Mouse (Mus musculus) forebrain, embryonic 15.5 days (tissue): ENCODE results near the gene Smyd2. TPM values are rescaled to one million over a fixed set of nuclear protein-coding genes. Genes with fewer than 3 reads are reported as not detected.

Experiments used
- ATAC-seq: fragments of 200-750 bp; cut with Nextera tagmentation; replicated peaks from 2 replicates; pipeline ENCODE4 v1.8.0; 2017; ENCODE audit warnings: mild to moderate bottlenecking, moderate TSS enrichment, moderate library complexity
- H3K27ac ChIP-seq: fragments of 300-500 bp; sonication (generic); replicated peaks from 2 replicates; pipeline ENCODE4 v1.5.1; 2015; ENCODE audit warnings: mild to moderate bottlenecking, inconsistent platforms
- H3K27me3 ChIP-seq: fragments of 300-500 bp; sonication (generic); 2 replicates; pipeline ENCODE4 v1.6.1; 2015; ENCODE audit warnings: inconsistent platforms
- H3K36me3 ChIP-seq: fragments of 300-500 bp; sonication (generic); 2 replicates; pipeline ENCODE4 v1.6.1; 2015; ENCODE audit warnings: mild to moderate bottlenecking, inconsistent platforms
- H3K4me1 ChIP-seq: fragments of 300-500 bp; sonication (generic); 2 replicates; pipeline ENCODE4 v1.6.1; 2015; ENCODE audit warnings: inconsistent platforms
- H3K4me2 ChIP-seq: fragments of 300-500 bp; sonication (generic); replicated peaks from 2 replicates; pipeline ENCODE4 v1.6.1; 2015; ENCODE audit warnings: mild to moderate bottlenecking, inconsistent platforms
- H3K4me3 ChIP-seq: fragments of 300-500 bp; sonication (generic); 2 replicates; pipeline ENCODE4 v1.5.1; 2015; ENCODE audit warnings: mild to moderate bottlenecking, inconsistent platforms
- H3K9ac ChIP-seq: fragments of 300-500 bp; sonication (generic); replicated peaks from 2 replicates; pipeline ENCODE4 v1.6.1; 2015; ENCODE audit warnings: mild to moderate bottlenecking, inconsistent platforms
- H3K9me3 ChIP-seq: fragments of 300-500 bp; sonication (generic); 2 replicates; pipeline ENCODE4 v1.6.1; 2016; ENCODE audit warnings: inconsistent platforms
- WGBS: fragments of 180-500 bp; shearing (Covaris S2); methylation state at CpG from one replicate; pipeline ENCODE4 v1.1.7; 2015; ENCODE audit warnings: mixed read lengths; 5-methylcytosine and 5-hydroxymethylcytosine counted together
- polyA plus RNA-seq: library from polyadenylated mRNA; unstranded; fragments of >200 nt; fragmentation: Nextera tagmentation; extraction: Ambion mirVana; gene quantifications from 2 replicates; pipeline ENCODE4 v1.2.1, GENCODE M21; 2015

Gene Smyd2
- polyA plus RNA-seq, 1 experiment from 2014 or later, result 65.8 TPM

- H3K36me3 ChIP-seq, result no peaks in the 10 kb centered on the region
- H3K4me1 ChIP-seq, result no peaks in the 10 kb centered on the region
- 0 out of 2 replicates have a peak, but pooled peaks have one; percentile 5 for ATAC-seq
- H3K4me3 ChIP-seq, result no peak overlapping the region
- H3K27me3 ChIP-seq, result no peaks in the 10 kb centered on the region
- H3K27ac ChIP-seq, result no peak overlapping the region
- H3K9ac ChIP-seq, result no peak overlapping the region
- H3K4me2 ChIP-seq, result no peak overlapping the region
- WGBS, result 40% methylated on average over 18 of the region's 18 CpGs
- no peaks in the 10 kb centered on the region for H3K9me3 ChIP-seq
Measured at GRCm38 (mm10) chr1:189883531-189884170, 38.5 kb downstream of the Smyd2 start.

- Histone ChIP-seq H3K9me3 (no peaks in the 10 kb centered on the region), H3K27ac (no peak overlapping the region), H3K27me3 (no peaks in the 10 kb centered on the region), H3K4me3 (no peak overlapping the region), H3K4me2 (no peak overlapping the region), H3K9ac (no peak overlapping the region), H3K36me3 (no peaks in the 10 kb centered on the region), H3K4me1 (no peaks in the 10 kb centered on the region)
- ATAC-seq, result no peak
- WGBS, result 55% methylated on average over 7 of the region's 7 CpGs
Measured at GRCm38 (mm10) chr1:189882886-189883285, 39.3 kb downstream of the Smyd2 start.

- H3K27me3 ChIP-seq, result no peaks in the 10 kb centered on the region
- H3K4me2 ChIP-seq, result no peak overlapping the region
- no peak overlapping the region for H3K4me3 ChIP-seq
- H3K4me1 ChIP-seq, result no peaks in the 10 kb centered on the region
- no peak overlapping the region for H3K27ac ChIP-seq
- WGBS, result 75% methylated on average over 14 of the region's 14 CpGs
- no peaks in the 10 kb centered on the region for H3K9me3 ChIP-seq
- H3K9ac ChIP-seq, result no peak overlapping the region
- no peaks in the 10 kb centered on the region for H3K36me3 ChIP-seq
- no peak for ATAC-seq
Measured at GRCm38 (mm10) chr1:189880745-189881144, 41.4 kb downstream of the Smyd2 start.

- H3K27me3 ChIP-seq, result no peaks in the 10 kb centered on the region
- 77% methylated on average over 8 of the region's 8 CpGs for WGBS
- no peak overlapping the region for H3K4me2 ChIP-seq
- H3K36me3 ChIP-seq, result no peaks in the 10 kb centered on the region
- no peaks in the 10 kb centered on the region for H3K9me3 ChIP-seq
- no peak overlapping the region for H3K4me3 ChIP-seq
- H3K4me1 ChIP-seq, result no peaks in the 10 kb centered on the region
- H3K27ac ChIP-seq, result no peak overlapping the region
- no peak overlapping the region for H3K9ac ChIP-seq
- ATAC-seq, result no peak
Measured at GRCm38 (mm10) chr1:189879965-189880364, 42.2 kb downstream of the Smyd2 start.

- H3K27me3 ChIP-seq, result no peaks in the 10 kb centered on the region
- H3K4me1 ChIP-seq, result no peaks in the 10 kb centered on the region
- no peak overlapping the region for H3K9ac ChIP-seq
- H3K4me2 ChIP-seq, result no peak overlapping the region
- H3K27ac ChIP-seq, result no peak overlapping the region
- ATAC-seq, result peak; percentile 44; the same call in 1 of the 2 replicates
- 54% methylated on average over 2 of the region's 2 CpGs for WGBS
- no peaks in the 10 kb centered on the region for H3K9me3 ChIP-seq
- H3K4me3 ChIP-seq, result no peak overlapping the region
- H3K36me3 ChIP-seq, result no peaks in the 10 kb centered on the region
Measured at GRCm38 (mm10) chr1:189879212-189879611, 43.0 kb downstream of the Smyd2 start.

- Histone ChIP-seq H3K27ac (no peak overlapping the region), H3K36me3 (no peaks in the 10 kb centered on the region), H3K4me2 (no peak overlapping the region), H3K4me3 (no peak overlapping the region), H3K4me1 (no peaks in the 10 kb centered on the region), H3K9me3 (no peaks in the 10 kb centered on the region), H3K27me3 (no peaks in the 10 kb centered on the region), H3K9ac (no peak overlapping the region)
- WGBS, result 77% methylated on average over 8 of the region's 8 CpGs
- ATAC-seq, result no peak
Measured at GRCm38 (mm10) chr1:189876162-189876561, 46.0 kb downstream of the Smyd2 start.

- Histone ChIP-seq H3K9ac (no peak overlapping the region), H3K9me3 (no peaks in the 10 kb centered on the region), H3K4me2 (no peak overlapping the region), H3K27me3 (no peaks in the 10 kb centered on the region), H3K36me3 (no peaks in the 10 kb centered on the region), H3K4me1 (no peaks in the 10 kb centered on the region), H3K4me3 (no peak overlapping the region), H3K27ac (no peak overlapping the region)
- no peak for ATAC-seq
- WGBS, result 43% methylated on average over 6 of the region's 6 CpGs
Measured at GRCm38 (mm10) chr1:189875439-189875861, 46.7 kb downstream of the Smyd2 start.

- Histone ChIP-seq H3K27ac (no peak overlapping the region), H3K9ac (no peak overlapping the region), H3K4me2 (no peak overlapping the region), H3K4me1 (no peaks in the 10 kb centered on the region), H3K4me3 (no peak overlapping the region), H3K9me3 (no peaks in the 10 kb centered on the region), H3K27me3 (no peaks in the 10 kb centered on the region), H3K36me3 (no peaks in the 10 kb centered on the region)
- ATAC-seq, result no peak
- 89% methylated on average over 8 of the region's 8 CpGs for WGBS
Measured at GRCm38 (mm10) chr1:189873591-189873990, 48.6 kb downstream of the Smyd2 start.

GRCm38 (mm10) chr1:189872050-189872449 lies 50.1 kb downstream of the Smyd2 start:
- no peaks in the 10 kb centered on the region for H3K9me3 ChIP-seq
- no peaks in the 10 kb centered on the region for H3K4me1 ChIP-seq
- no peak overlapping the region for H3K4me3 ChIP-seq
- no peak for ATAC-seq
- no peak overlapping the region for H3K4me2 ChIP-seq
- no peaks in the 10 kb centered on the region for H3K36me3 ChIP-seq
- no peaks in the 10 kb centered on the region for H3K27me3 ChIP-seq
- no peak overlapping the region for H3K27ac ChIP-seq
- H3K9ac ChIP-seq, result no peak overlapping the region
- WGBS, result 65% methylated on average over 4 of the region's 4 CpGs

- Histone ChIP-seq H3K4me2 (no peak overlapping the region), H3K27me3 (no peaks in the 10 kb centered on the region), H3K36me3 (no peaks in the 10 kb centered on the region), H3K9ac (no peak overlapping the region), H3K27ac (no peak overlapping the region), H3K4me1 (no peaks in the 10 kb centered on the region), H3K4me3 (no peak overlapping the region), H3K9me3 (no peaks in the 10 kb centered on the region)
- 92% methylated on average over 8 of the region's 8 CpGs for WGBS
- no peak for ATAC-seq
Measured at GRCm38 (mm10) chr1:189871625-189872024, 50.5 kb downstream of the Smyd2 start.

- no peak overlapping the region for H3K4me3 ChIP-seq
- no peak for ATAC-seq
- H3K27ac ChIP-seq, result no peak overlapping the region
- WGBS, result 83% methylated on average over 8 of the region's 8 CpGs
- H3K4me1 ChIP-seq, result peaks cover 2% of the 10 kb centered on the region; the same call in 1 of the 2 replicates
- no peaks in the 10 kb centered on the region for H3K27me3 ChIP-seq
- no peak overlapping the region for H3K9ac ChIP-seq
- no peak overlapping the region for H3K4me2 ChIP-seq
- no peaks in the 10 kb centered on the region for H3K9me3 ChIP-seq
- no peaks in the 10 kb centered on the region for H3K36me3 ChIP-seq
Measured at GRCm38 (mm10) chr1:189870539-189870938, 51.6 kb downstream of the Smyd2 start.

GRCm38 (mm10) chr1:189869651-189870270 lies 52.4 kb downstream of the Smyd2 start:
- no peaks in the 10 kb centered on the region for H3K27me3 ChIP-seq
- peaks cover 10% of the 10 kb centered on the region for H3K4me1 ChIP-seq
- no peaks in the 10 kb centered on the region for H3K9me3 ChIP-seq
- ATAC-seq, result no peak
- no peak overlapping the region for H3K27ac ChIP-seq
- H3K36me3 ChIP-seq, result no peaks in the 10 kb centered on the region
- H3K9ac ChIP-seq, result no peak overlapping the region
- no peak overlapping the region for H3K4me2 ChIP-seq
- H3K4me3 ChIP-seq, result no peak overlapping the region
- 89% methylated on average over 18 of the region's 18 CpGs for WGBS

- Histone ChIP-seq H3K9me3 (no peaks in the 10 kb centered on the region), H3K4me2 (no peak overlapping the region), H3K27ac (no peak overlapping the region), H3K36me3 (no peaks in the 10 kb centered on the region), H3K4me1 (peaks cover 17% of the 10 kb centered on the region), H3K27me3 (no peaks in the 10 kb centered on the region), H3K9ac (no peak overlapping the region), H3K4me3 (no peak overlapping the region)
- WGBS, result 88% methylated on average over 10 of the region's 10 CpGs
- no peak for ATAC-seq
Measured at GRCm38 (mm10) chr1:189868036-189868435, 54.1 kb downstream of the Smyd2 start.
